Mouse (Mus musculus): ENCODE measurements around the gene Prickle3.

- TF ChIP-seq CTCF (IDR thresholded peaks at IDR 0.05; ENCODE audit: low read depth) = no peak
- TF ChIP-seq EP300 (IDR thresholded peaks at IDR 0.05; ENCODE audit: low read depth) = no peak
Measured at GRCm38 (mm10) chrX:7670921-7671623, 14.0 kb downstream of the Prickle3 start, which contains the start of gene Plp2.
